Mouse (Mus musculus): Measurements from ENCODE around the gene Hist1h2ai. TPM values are rescaled to one million over a fixed set of nuclear protein-coding genes. Genes with fewer than 3 reads are reported as not detected.
"Not testable (repeated sequence)": the region's sequence is repeated elsewhere in the genome, so short reads cannot be mapped to it uniquely, and the experiment has no call there.

Gene Hist1h2ai
- polyA plus RNA-seq, 1 experiment from 2014 or later, result 3.9 TPM

GRCm38 (mm10) chr13:21734010-21734905 lies 18.0 kb downstream of the Hist1h2ai start:
- Histone ChIP-seq H3K4me2 (peak overlapping the region; percentile 79), H3K4me1 (peaks cover 12% of the 10 kb centered on the region), H3K4me3 (peak overlapping the region; percentile 49), H3K36me3 (replicated peaks) (no peaks in the 10 kb centered on the region), H3K27ac (peak overlapping the region; percentile 98), H3K27me3 (replicated peaks) (no peaks in the 10 kb centered on the region), H3K9ac (peak overlapping the region; percentile 57), H3K9me3 (no peaks in the 10 kb centered on the region)
- under 1% methylated on average over 21 of the region's 21 CpGs for WGBS
- peak; percentile 87 for ATAC-seq (replicated peaks)

- H3K9me3 ChIP-seq; H3K36me3 ChIP-seq (replicated peaks); H3K27me3 ChIP-seq (replicated peaks): not testable (repeated sequence)
- H3K27ac ChIP-seq, result peak within 1 kb of the TSS; percentile 98
- H3K9ac ChIP-seq, result peak within 1 kb of the TSS; percentile 57
- H3K4me1 ChIP-seq, result peaks cover 12% of the 10 kb centered on the region
- peak within 1 kb of the TSS; percentile 49 for H3K4me3 ChIP-seq
- WGBS, result under 1% methylated on average over 50 of the region's 56 CpGs
- peak; percentile 91 for ATAC-seq (replicated peaks)
- H3K4me2 ChIP-seq, result peak within 1 kb of the TSS; percentile 79
Observed at GRCm38 (mm10) chr13:21734906-21735767, 18.9 kb downstream of the Hist1h2ai start, which contains the start of gene Hist1h4j. Gene Hist1h4j (plus strand): TSS chr13:21735064.

- WGBS, result 95% methylated on average over 1 of the region's 1 CpGs
- H3K9me3 ChIP-seq, result no peaks in the 10 kb centered on the region
- no peak overlapping the region for H3K9ac ChIP-seq
- no peaks in the 10 kb centered on the region for H3K36me3 ChIP-seq (replicated peaks)
- no peak overlapping the region for H3K27ac ChIP-seq
- ATAC-seq (replicated peaks), result no peak
- no peak overlapping the region for H3K4me2 ChIP-seq
- H3K27me3 ChIP-seq (replicated peaks), result no peaks in the 10 kb centered on the region
- H3K4me3 ChIP-seq, result no peak overlapping the region
- peaks cover 12% of the 10 kb centered on the region for H3K4me1 ChIP-seq
Observed at GRCm38 (mm10) chr13:21745006-21745405, 28.8 kb downstream of the Hist1h2ai start.

- Histone ChIP-seq H3K4me3 (peak overlapping the region; percentile 49), H3K4me2 (peak overlapping the region; percentile 68), H3K27ac (peak overlapping the region; percentile 90), H3K27me3 (replicated peaks) (no peaks in the 10 kb centered on the region), H3K9ac (peak overlapping the region; percentile 45), H3K9me3 (no peaks in the 10 kb centered on the region), H3K36me3 (replicated peaks) (no peaks in the 10 kb centered on the region), H3K4me1 (peaks cover 21% of the 10 kb centered on the region)
- WGBS, result 4% methylated on average over 5 of the region's 5 CpGs
- no peak for ATAC-seq (replicated peaks)
Observed at GRCm38 (mm10) chr13:21749387-21750158, 33.4 kb downstream of the Hist1h2ai start.

GRCm38 (mm10) chr13:21750159-21751017 lies 34.2 kb downstream of the Hist1h2ai start, which contains the start of gene Hist1h4k:
Gene Hist1h4k (minus strand): TSS chr13:21750505.
- H3K4me2 ChIP-seq, result peak within 1 kb of the TSS; percentile 68
- peak within 1 kb of the TSS; percentile 49 for H3K4me3 ChIP-seq
- under 1% methylated on average over 46 of the region's 56 CpGs for WGBS
- not testable (repeated sequence) for H3K36me3 ChIP-seq (replicated peaks); H3K9me3 ChIP-seq; H3K27me3 ChIP-seq (replicated peaks)
- peak within 1 kb of the TSS; percentile 90 for H3K27ac ChIP-seq
- H3K9ac ChIP-seq, result peak within 1 kb of the TSS; percentile 45
- peaks cover 26% of the 10 kb centered on the region for H3K4me1 ChIP-seq
- peak; percentile 88 for ATAC-seq (replicated peaks)

- no peak overlapping the region for H3K4me3 ChIP-seq
- H3K27me3 ChIP-seq (replicated peaks), result no peaks in the 10 kb centered on the region
- no peak overlapping the region for H3K9ac ChIP-seq
- no peaks in the 10 kb centered on the region for H3K9me3 ChIP-seq
- H3K27ac ChIP-seq, result no peak overlapping the region
- ATAC-seq (replicated peaks), result no peak
- H3K36me3 ChIP-seq (replicated peaks), result no peaks in the 10 kb centered on the region
- peaks cover 26% of the 10 kb centered on the region for H3K4me1 ChIP-seq
- no peak overlapping the region for H3K4me2 ChIP-seq
Observed at GRCm38 (mm10) chr13:21751417-21751816, 35.2 kb downstream of the Hist1h2ai start.

GRCm38 (mm10) chr13:21751827-21752226 lies 35.6 kb downstream of the Hist1h2ai start:
- H3K9me3 ChIP-seq, result no peaks in the 10 kb centered on the region
- H3K4me3 ChIP-seq, result no peak overlapping the region
- ATAC-seq (replicated peaks), result no peak
- no peak overlapping the region for H3K9ac ChIP-seq
- 78% methylated on average over 3 of the region's 3 CpGs for WGBS
- no peak overlapping the region for H3K4me2 ChIP-seq
- H3K4me1 ChIP-seq, result peaks cover 26% of the 10 kb centered on the region
- H3K36me3 ChIP-seq (replicated peaks), result no peaks in the 10 kb centered on the region
- no peaks in the 10 kb centered on the region for H3K27me3 ChIP-seq (replicated peaks)
- H3K27ac ChIP-seq, result no peak overlapping the region

GRCm38 (mm10) chr13:21752356-21752755 lies 36.1 kb downstream of the Hist1h2ai start:
- Histone ChIP-seq H3K9ac (no peak overlapping the region), H3K27me3 (replicated peaks) (no peaks in the 10 kb centered on the region), H3K4me3 (no peak overlapping the region), H3K27ac (0 out of 2 replicates have a peak overlapping the region, but pooled peaks have one; percentile 12), H3K36me3 (replicated peaks) (no peaks in the 10 kb centered on the region), H3K4me2 (no peak overlapping the region), H3K9me3 (no peaks in the 10 kb centered on the region), H3K4me1 (peaks cover 26% of the 10 kb centered on the region)
- WGBS, result 46% methylated on average over 3 of the region's 3 CpGs
- ATAC-seq (replicated peaks), result no peak

GRCm38 (mm10) chr13:21753051-21753523 lies 36.9 kb downstream of the Hist1h2ai start:
- Histone ChIP-seq H3K36me3 (replicated peaks) (no peaks in the 10 kb centered on the region), H3K4me1 (peaks cover 26% of the 10 kb centered on the region), H3K4me2 (peak overlapping the region; percentile 79), H3K9ac (peak overlapping the region; percentile 42), H3K4me3 (peak overlapping the region; percentile 49), H3K27ac (peak overlapping the region; percentile 95), H3K27me3 (replicated peaks) (no peaks in the 10 kb centered on the region), H3K9me3 (no peaks in the 10 kb centered on the region)
- ATAC-seq (replicated peaks), result no peak
- 2% methylated on average over 10 of the region's 10 CpGs for WGBS

- Histone ChIP-seq H3K4me2 (peak within 1 kb of the TSS; percentile 79), H3K4me1 (peaks cover 22% of the 10 kb centered on the region), H3K9ac (peak within 1 kb of the TSS; percentile 42), H3K27ac (peak within 1 kb of the TSS; percentile 95), H3K4me3 (peak within 1 kb of the TSS; percentile 49)
- ATAC-seq (replicated peaks), result peak; percentile 97
- under 1% methylated on average over 47 of the region's 50 CpGs for WGBS
- not testable (repeated sequence) for H3K27me3 ChIP-seq (replicated peaks); H3K36me3 ChIP-seq (replicated peaks); H3K9me3 ChIP-seq
Observed at GRCm38 (mm10) chr13:21753524-21754285, 37.5 kb downstream of the Hist1h2ai start, which contains the start of the genes Hist1h2ak and Hist1h2bn. Gene Hist1h2ak (minus strand): TSS chr13:21753827. Gene Hist1h2bn (plus strand): TSS chr13:21754123.

Measured in midbrain, embryonic 15.5 days (tissue).